Mouse (Mus musculus) liver, postnatal 0 days (tissue): ENCODE measurements at regions not wholly inside any gene's neighbourhood (a gene's known extent, or its start where the extent isn't known, plus 50 kb on each side); places are given as distances from the start of the nearest gene placed in this dataset.

Source experiments
- ATAC-seq: fragments of 200-750 bp; cut with Nextera tagmentation; 2 replicates; pipeline ENCODE4 v1.8.0; 2017; ENCODE audit warnings: mild to moderate bottlenecking, moderate library complexity
- DNase-seq: peaks from one replicate; pipeline ENCODE4 v3.0.0-alpha.2; 2016
- H3K27ac ChIP-seq: fragments of 300-500 bp; sonication (generic); 2 replicates; pipeline ENCODE4 v1.5.1; 2014; ENCODE audit warnings: antibody characterized with exemption, moderate library complexity, mild to moderate bottlenecking, low read depth
- H3K27me3 ChIP-seq: fragments of 300-500 bp; sonication (generic); 2 replicates; pipeline ENCODE4 v1.6.1; 2014; ENCODE audit warnings: low read length, control low read depth, mixed read lengths; ENCODE audit not compliant: insufficient read depth
- H3K36me3 ChIP-seq: fragments of 300-500 bp; sonication (generic); replicated peaks from 2 replicates; pipeline ENCODE4 v1.6.1; 2014; ENCODE audit warnings: mild to moderate bottlenecking, control low read depth, low read length, moderate library complexity, mixed read lengths; ENCODE audit not compliant: insufficient read depth
- H3K4me1 ChIP-seq: fragments of 300-500 bp; sonication (generic); 2 replicates; pipeline ENCODE4 v1.6.1; 2014; ENCODE audit warnings: antibody characterized with exemption, mild to moderate bottlenecking, control low read depth; ENCODE audit not compliant: insufficient read depth
- H3K4me2 ChIP-seq: fragments of 300-500 bp; sonication (generic); 2 replicates; pipeline ENCODE4 v1.6.1; 2014; ENCODE audit warnings: low read depth, mild to moderate bottlenecking, low read length, moderate library complexity, mixed read lengths
- H3K4me3 ChIP-seq: fragments of 300-500 bp; sonication (generic); 2 replicates; pipeline ENCODE4 v1.5.1; 2014; ENCODE audit warnings: low read depth, low read length
- H3K9ac ChIP-seq: fragments of 300-500 bp; sonication (generic); replicated peaks from 2 replicates; pipeline ENCODE4 v1.6.1; 2014; ENCODE audit warnings: mild to moderate bottlenecking, moderate library complexity
- H3K9me3 ChIP-seq: fragments of 300-500 bp; sonication (generic); 2 replicates; pipeline ENCODE4 v1.6.1; 2016; ENCODE audit warnings: mild to moderate bottlenecking, control low read depth, low read length, mixed read lengths
- CTCF ChIP-seq: sonication (generic); IDR thresholded peaks from 2 replicates; pipeline ENCODE4 v1.5.1; 2016; ENCODE audit warnings: antibody characterized with exemption, low read depth
- EP300 ChIP-seq: IDR thresholded peaks from 2 replicates; pipeline ENCODE4 v1.6.1; 2016; ENCODE audit warnings: antibody characterized with exemption, low read depth, mild to moderate bottlenecking
- WGBS: fragments of 180-500 bp; shearing (Covaris S2); extraction: QIAGEN DNeasy Blood & Tissue Kit; methylation state at CpG from one replicate; pipeline ENCODE4 v1.1.7; 2014; ENCODE audit not compliant: insufficient replicate concordance; 5-methylcytosine and 5-hydroxymethylcytosine counted together

DNA sequence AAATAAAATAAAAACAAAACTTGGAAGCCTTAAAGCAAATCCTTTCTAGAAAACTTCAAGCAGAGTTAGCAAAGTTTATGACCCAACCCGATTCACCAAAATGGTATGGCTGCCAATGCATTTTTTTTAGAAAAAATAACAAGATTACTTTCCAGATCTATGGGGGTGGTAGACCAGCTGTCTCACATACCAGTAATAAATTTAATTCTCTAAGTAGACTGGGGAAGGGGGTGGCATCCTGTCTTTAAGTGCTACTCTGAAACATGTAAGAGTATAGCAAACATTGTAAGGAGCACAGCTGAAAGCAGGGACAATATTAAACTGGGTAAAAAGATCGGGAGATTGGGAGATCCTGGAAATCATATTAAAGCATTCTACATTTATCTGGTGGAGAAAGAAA lies 532.2 kb upstream of the Apob start:
- Histone ChIP-seq H3K36me3 (no peaks in the 10 kb centered on the region), H3K4me2 (no peak overlapping the region), H3K27ac (no peak overlapping the region), H3K27me3 (no peaks in the 10 kb centered on the region), H3K9me3 (no peaks in the 10 kb centered on the region), H3K4me3 (no peak overlapping the region), H3K9ac (no peak overlapping the region), H3K4me1 (no peaks in the 10 kb centered on the region)
- ATAC-seq: no peak
- 72% methylated on average over 2 of the region's 2 CpGs for WGBS
- DNase-seq: no peak
- TF ChIP-seq EP300 (no peak), CTCF (no peak)

DNA sequence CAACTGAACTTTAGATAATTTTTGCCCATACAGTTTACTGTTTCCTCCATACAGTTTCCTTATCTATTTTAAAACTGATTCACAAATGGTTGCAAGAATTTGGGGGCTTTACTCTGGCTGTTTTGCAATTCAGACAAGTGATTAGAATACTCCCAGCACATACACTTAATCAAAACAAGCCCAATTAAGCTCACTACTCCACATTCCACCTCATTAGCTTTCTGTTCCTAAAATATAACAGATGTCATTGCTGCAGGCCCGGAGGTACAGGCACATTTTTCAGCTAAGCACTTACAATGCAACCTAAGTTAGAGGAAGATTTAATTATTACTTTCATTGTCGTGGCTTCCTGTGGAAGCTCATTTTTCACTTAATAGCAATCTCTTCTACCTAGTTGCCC lies 526.9 kb upstream of the Apob start:
- no peaks in the 10 kb centered on the region for H3K36me3 ChIP-seq
- no peak for DNase-seq
- ATAC-seq: no peak
- TF ChIP-seq CTCF (no peak), EP300 (no peak)
- 48% methylated on average over 2 of the region's 2 CpGs for WGBS
- H3K9me3 ChIP-seq: no peaks in the 10 kb centered on the region; the same call in 1 of the 2 replicates
- H3K27ac ChIP-seq: no peak overlapping the region
- H3K9ac ChIP-seq: no peak overlapping the region
- no peak overlapping the region for H3K4me2 ChIP-seq
- no peak overlapping the region for H3K4me3 ChIP-seq
- H3K4me1 ChIP-seq: no peaks in the 10 kb centered on the region
- H3K27me3 ChIP-seq: no peaks in the 10 kb centered on the region

DNA sequence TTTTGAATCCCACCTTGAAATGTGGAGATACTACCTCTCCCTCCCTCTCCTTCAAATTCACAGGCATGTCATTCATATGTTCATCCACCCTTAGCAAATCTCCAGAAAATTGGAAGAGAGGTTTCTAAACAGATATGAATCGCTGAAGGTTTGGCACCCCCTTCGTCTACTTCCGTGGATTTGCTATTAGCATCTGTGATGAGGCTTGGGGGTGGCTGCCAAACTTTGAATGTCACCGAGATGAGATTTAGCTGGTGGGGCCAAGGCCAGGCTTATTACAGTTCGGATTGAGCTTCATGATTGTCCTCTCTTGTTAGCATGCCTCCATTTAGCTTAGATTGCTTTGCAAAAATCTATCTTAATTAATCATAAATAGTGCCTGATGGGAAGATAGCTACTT lies 520.4 kb upstream of the Apob start:
- TF ChIP-seq EP300 (no peak), CTCF (no peak)
- H3K36me3 ChIP-seq: no peaks in the 10 kb centered on the region
- no peaks in the 10 kb centered on the region for H3K4me1 ChIP-seq
- no peak overlapping the region for H3K4me3 ChIP-seq
- ATAC-seq (no peak), DNase-seq (no peak)
- H3K9ac ChIP-seq: no peak overlapping the region
- no peak overlapping the region for H3K27ac ChIP-seq
- 79% methylated on average over 5 of the region's 5 CpGs for WGBS
- H3K4me2 ChIP-seq: no peak overlapping the region
- H3K9me3 ChIP-seq: no peaks in the 10 kb centered on the region; the same call in 1 of the 2 replicates
- no peaks in the 10 kb centered on the region for H3K27me3 ChIP-seq

DNA sequence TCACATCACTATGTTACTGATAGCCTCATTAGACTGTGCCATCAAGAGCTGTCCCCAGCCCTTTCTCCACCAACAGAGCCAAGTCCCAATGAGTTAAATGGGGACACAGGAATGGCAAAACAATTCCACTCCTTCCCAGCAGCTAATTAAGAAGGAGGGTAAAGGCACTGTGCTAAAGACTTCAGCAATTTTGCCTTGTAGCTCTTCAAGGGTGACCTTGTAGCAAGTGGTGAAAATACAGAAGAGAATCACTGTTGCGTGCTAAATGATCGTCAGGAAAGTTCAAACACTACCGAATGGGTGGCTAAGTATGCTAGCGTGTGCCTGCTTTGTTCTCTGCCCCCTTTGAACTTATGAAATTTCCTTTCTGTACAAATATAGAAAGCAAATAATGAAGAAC lies 519.9 kb upstream of the Apob start:
- no peak for DNase-seq
- TF ChIP-seq EP300 (no peak), CTCF (no peak)
- 81% methylated on average over 4 of the region's 4 CpGs for WGBS
- ATAC-seq: no peak
- H3K4me2 ChIP-seq: no peak overlapping the region
- H3K4me1 ChIP-seq: no peaks in the 10 kb centered on the region
- no peak overlapping the region for H3K4me3 ChIP-seq
- no peak overlapping the region for H3K9ac ChIP-seq
- no peak overlapping the region for H3K27ac ChIP-seq
- no peaks in the 10 kb centered on the region for H3K36me3 ChIP-seq
- H3K9me3 ChIP-seq: no peaks in the 10 kb centered on the region; the same call in 1 of the 2 replicates
- no peaks in the 10 kb centered on the region for H3K27me3 ChIP-seq

DNA sequence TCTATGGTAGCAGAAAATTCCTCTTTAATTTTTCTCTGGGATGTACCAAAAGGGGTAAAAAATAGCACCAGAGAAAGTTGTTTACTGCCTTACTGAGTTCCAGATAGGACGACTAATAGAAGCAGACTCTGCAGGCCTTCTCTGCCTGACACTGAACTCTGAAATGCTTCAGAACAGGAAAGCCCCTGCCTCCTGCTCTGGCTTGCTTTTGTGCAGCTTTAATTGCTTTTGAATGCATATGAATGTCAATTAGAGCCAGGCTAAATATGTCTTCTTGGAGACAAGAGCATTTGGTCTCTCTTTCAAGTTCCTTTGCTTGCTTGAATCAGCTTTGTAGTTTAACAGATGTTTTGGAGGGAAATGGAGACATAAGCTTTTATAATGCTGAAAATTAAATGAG lies 512.5 kb upstream of the Apob start:
- DNase-seq: no peak
- Histone ChIP-seq H3K4me1 (no peaks in the 10 kb centered on the region), H3K27ac (no peak overlapping the region), H3K4me3 (no peak overlapping the region), H3K27me3 (no peaks in the 10 kb centered on the region), H3K4me2 (no peak overlapping the region), H3K9ac (no peak overlapping the region), H3K9me3 (no peaks in the 10 kb centered on the region), H3K36me3 (no peaks in the 10 kb centered on the region)
- WGBS: 19% methylated on average over 1 of the region's 1 CpGs
- TF ChIP-seq EP300: no peak
- no peak for ATAC-seq

DNA sequence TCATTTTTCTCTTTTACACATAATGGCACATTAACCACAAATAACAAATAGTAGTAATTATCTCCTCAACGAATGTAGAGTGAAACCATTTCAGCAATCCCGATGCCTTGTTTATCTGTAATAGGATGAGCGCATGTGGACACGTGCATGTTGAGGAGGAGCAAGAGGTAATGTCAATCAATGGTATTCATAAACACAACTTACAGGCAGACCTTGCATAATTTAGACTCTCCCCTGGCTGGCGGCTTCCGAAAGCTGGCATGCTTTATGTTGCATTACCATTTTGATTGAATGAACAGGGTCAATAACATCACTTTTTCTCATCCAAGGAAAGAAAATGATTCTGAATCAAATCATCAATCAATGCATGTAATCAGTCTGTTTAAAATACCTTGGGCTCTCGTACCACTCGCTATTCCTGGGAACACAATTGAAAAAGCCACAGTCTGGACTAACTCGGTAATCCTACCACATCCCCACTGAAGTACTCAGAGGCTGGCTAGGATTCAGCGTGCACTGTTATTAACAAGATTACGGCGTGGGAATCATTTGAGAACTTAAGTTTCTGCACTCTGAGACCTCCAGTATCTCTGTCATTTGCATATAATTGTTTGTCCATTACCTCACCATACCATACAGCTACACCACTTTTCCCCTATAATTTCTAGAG lies 464.7 kb upstream of the Apob start:
- Histone ChIP-seq H3K36me3 (no peaks in the 10 kb centered on the region), H3K27me3 (no peaks in the 10 kb centered on the region), H3K4me1 (no peaks in the 10 kb centered on the region), H3K9me3 (no peaks in the 10 kb centered on the region), H3K4me2 (no peak overlapping the region), H3K4me3 (no peak overlapping the region), H3K27ac (no peak overlapping the region), H3K9ac (no peak overlapping the region)
- 80% methylated on average over 12 of the region's 12 CpGs for WGBS
- DNase-seq: no peak
- no peak for ATAC-seq
- TF ChIP-seq CTCF: no peak
- TF ChIP-seq EP300: no peak

DNA sequence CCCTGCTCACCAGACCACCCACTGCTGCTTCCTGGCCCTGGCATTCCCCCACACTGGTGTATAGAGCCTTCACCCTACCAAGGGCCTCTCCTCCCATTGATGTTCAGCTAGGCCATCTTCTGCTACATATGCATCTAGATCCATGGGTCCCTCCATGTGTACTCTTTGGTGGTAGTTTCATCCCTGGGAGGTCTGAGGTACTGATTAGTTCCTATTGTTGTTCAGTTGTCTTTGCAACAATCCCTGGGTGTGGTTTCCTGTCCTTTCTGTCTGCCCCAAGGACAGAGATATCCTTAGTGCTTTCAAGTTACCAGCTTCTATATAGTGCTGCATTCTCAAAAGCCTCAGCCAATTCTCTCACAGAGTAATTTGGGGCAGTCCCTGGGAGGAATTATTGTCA lies 440.1 kb upstream of the Apob start:
- no peak overlapping the region for H3K4me3 ChIP-seq

More for the DNA sequence above, 440.1 kb upstream of the Apob start:
- Histone ChIP-seq H3K4me1 (no peaks in the 10 kb centered on the region), H3K27ac (no peak overlapping the region), H3K4me2 (no peak overlapping the region), H3K9me3 (no peaks in the 10 kb centered on the region), H3K27me3 (no peaks in the 10 kb centered on the region), H3K9ac (no peak overlapping the region), H3K36me3 (no peaks in the 10 kb centered on the region)
- DNase-seq (no peak), ATAC-seq (no peak)
- TF ChIP-seq EP300 (no peak), CTCF (no peak)
